Mouse (Mus musculus) heart, embryonic 15.5 days (tissue): ENCODE measurements around the gene Pde4b. TPM values are rescaled to one million over a fixed set of nuclear protein-coding genes. Genes with fewer than 3 reads are reported as not detected.
A peak's percentile ranks its signal among the peaks of the same experiment; 100 is the strongest.

Experiments used
- ATAC-seq: fragments of 200-750 bp; cut with Nextera tagmentation; replicated peaks from 2 replicates; pipeline ENCODE4 v1.8.0; 2017; ENCODE audit warnings: low read depth, moderate TSS enrichment; ENCODE audit not compliant: insufficient number of reproducible peaks, insufficient read depth, low FRiP score
- H3K27ac ChIP-seq: fragments of 300-500 bp; sonication (generic); 2 replicates; pipeline ENCODE4 v1.5.1; 2015; ENCODE audit warnings: mild to moderate bottlenecking, inconsistent platforms
- H3K27me3 ChIP-seq: fragments of 300-500 bp; sonication (generic); 2 replicates; pipeline ENCODE4 v1.6.1; 2015; ENCODE audit warnings: inconsistent platforms
- H3K36me3 ChIP-seq: fragments of 300-500 bp; sonication (generic); 2 replicates; pipeline ENCODE4 v1.6.1; 2015; ENCODE audit warnings: mild to moderate bottlenecking, inconsistent platforms
- H3K4me1 ChIP-seq: fragments of 300-500 bp; sonication (generic); replicated peaks from 2 replicates; pipeline ENCODE4 v1.6.1; 2015; ENCODE audit warnings: inconsistent platforms
- H3K4me2 ChIP-seq: fragments of 300-500 bp; sonication (generic); 2 replicates; pipeline ENCODE4 v1.6.1; 2015; ENCODE audit warnings: inconsistent platforms, mild to moderate bottlenecking, moderate library complexity
- H3K4me3 ChIP-seq: fragments of 300-500 bp; sonication (generic); 2 replicates; pipeline ENCODE4 v1.5.1; 2015; ENCODE audit warnings: mild to moderate bottlenecking, inconsistent platforms
- H3K9ac ChIP-seq: fragments of 300-500 bp; sonication (generic); 2 replicates; pipeline ENCODE4 v1.6.1; 2015; ENCODE audit warnings: mild to moderate bottlenecking, inconsistent platforms
- H3K9me3 ChIP-seq: fragments of 300-500 bp; sonication (generic); replicated peaks from 2 replicates; pipeline ENCODE4 v1.6.1; 2016; ENCODE audit warnings: inconsistent platforms
- WGBS: fragments of 180-500 bp; shearing (Covaris S2); methylation state at CpG from one replicate; pipeline ENCODE4 v1.1.7; 2015; ENCODE audit warnings: mixed read lengths; 5-methylcytosine and 5-hydroxymethylcytosine counted together
- polyA plus RNA-seq: library from polyadenylated mRNA; unstranded; fragments of >200 nt; fragmentation: Nextera tagmentation; extraction: Ambion mirVana; gene quantifications from 2 replicates; pipeline ENCODE4 v1.2.1, GENCODE M21; 2015

The Pde4b gene
- polyA plus RNA-seq, 1 experiment from 2014 or later = 24.6 TPM

DNA sequence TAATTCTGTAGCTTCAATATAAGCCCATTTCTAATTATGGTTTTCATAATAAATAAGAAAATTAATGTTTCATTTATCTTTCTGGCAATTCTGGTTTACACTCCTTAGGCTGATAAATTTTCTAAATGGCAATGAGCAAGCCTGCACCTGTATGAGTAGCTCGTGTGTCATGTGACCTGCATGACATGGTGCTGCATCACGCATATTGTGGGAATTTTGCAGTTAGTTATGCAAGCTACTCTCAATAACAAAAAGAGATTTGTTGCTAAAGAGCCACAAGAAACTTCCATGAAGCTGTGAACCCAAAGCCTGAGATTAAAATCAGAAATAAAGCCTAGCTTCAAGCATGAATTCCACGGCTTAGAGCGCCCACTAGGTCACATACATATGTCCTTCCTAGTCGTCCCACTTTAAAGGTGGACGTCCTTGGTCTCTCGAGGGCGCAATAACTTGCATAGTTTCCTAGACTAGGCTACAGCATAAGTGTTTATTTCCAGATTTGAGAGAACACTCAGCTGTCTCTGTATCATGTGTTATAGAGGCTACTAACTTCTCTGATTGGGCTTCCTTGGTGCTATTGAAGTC lies 494.9 kb downstream of the Pde4b start:
- Histone ChIP-seq H3K4me3 (no peak overlapping the region), H3K27ac (no peak overlapping the region), H3K9me3 (no peaks in the 10 kb centered on the region), H3K27me3 (no peaks in the 10 kb centered on the region), H3K9ac (no peak overlapping the region), H3K4me2 (no peak overlapping the region), H3K4me1 (peaks cover 24% of the 10 kb centered on the region; the same call in 1 of the 2 replicates), H3K36me3 (no peaks in the 10 kb centered on the region)
- WGBS = 82% methylated on average over 8 of the region's 8 CpGs
- no peak for ATAC-seq

DNA sequence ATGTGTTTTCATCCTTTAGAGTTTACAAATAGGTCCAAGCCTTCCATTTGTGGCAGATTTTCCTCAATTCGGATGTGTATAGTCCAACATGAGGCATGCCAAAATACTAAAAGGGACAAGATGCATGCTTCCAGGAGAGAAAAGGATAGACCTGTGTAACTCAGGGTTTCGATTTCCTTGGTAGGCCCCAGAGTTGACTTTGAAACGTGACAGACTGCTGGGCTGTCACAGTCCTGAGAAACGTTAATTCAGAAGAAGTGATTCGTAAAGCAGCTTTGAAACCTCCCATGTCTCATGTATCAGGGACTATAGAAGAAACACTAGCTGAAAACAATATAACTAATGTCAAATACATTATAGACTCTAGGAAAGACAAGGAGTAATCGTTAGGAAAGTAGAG lies 495.6 kb downstream of the Pde4b start:
- Histone ChIP-seq H3K4me1 (peaks cover 19% of the 10 kb centered on the region; the same call in 1 of the 2 replicates), H3K27ac (no peak overlapping the region), H3K4me2 (no peak overlapping the region), H3K4me3 (no peak overlapping the region), H3K9me3 (no peaks in the 10 kb centered on the region), H3K36me3 (no peaks in the 10 kb centered on the region), H3K9ac (no peak overlapping the region), H3K27me3 (no peaks in the 10 kb centered on the region)
- WGBS = 75% methylated on average over 6 of the region's 6 CpGs
- ATAC-seq = no peak

DNA sequence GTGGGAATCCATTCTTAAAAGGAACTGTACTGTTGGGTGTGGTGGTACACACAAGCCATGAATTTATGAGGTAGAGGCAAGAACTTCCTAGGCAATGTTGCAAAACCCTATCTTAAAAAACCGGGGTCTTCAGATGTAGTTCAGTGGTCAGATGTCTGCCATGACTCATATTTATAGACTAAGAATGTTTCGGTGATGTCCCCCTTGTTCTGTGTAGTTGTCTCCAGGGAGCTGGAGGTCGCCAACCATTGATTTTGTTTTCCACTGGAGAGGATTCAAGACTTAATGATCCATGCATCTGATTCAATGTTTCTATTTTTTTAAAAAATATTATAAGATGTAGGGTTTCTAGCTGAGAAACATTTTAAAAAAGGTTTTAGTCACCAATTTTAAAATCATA lies 496.1 kb downstream of the Pde4b start:
- 83% methylated on average over 3 of the region's 3 CpGs for WGBS
- Histone ChIP-seq H3K4me3 (no peak overlapping the region), H3K4me1 (peaks cover 20% of the 10 kb centered on the region)

DNA sequence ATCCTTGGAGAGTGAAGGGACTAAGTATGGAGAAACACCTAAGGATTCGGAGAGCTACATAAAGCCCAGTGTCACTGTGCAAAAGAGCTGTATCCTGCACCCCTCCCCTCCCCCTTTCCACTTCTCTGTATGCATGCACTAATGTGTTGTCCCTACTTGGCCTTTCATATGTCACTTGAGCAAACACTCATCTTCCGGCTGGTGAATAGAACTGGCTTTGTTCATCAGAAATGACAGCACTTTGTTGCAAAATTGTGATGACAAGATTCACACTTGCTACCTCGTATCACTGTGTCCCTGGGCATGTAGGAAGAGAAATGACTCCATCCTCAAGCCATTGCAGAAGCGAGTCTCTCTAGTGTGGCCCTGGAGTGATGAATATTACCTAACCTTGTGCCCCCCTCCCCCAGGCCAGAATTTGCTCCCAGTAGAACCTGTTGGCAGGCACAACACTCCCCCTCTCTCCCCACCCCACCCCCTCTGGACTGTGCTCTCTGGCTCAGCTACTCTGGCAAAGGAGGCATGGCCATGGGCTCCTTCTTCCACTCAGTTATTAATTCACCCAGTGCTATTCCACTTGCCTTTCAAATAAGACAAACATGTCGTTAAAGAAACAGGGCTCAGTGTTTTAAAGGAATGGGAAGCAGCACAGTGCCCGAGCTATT lies 497.4 kb downstream of the Pde4b start:
- Histone ChIP-seq H3K27me3 (no peaks in the 10 kb centered on the region), H3K4me3 (no peak overlapping the region), H3K36me3 (no peaks in the 10 kb centered on the region), H3K9ac (no peak overlapping the region), H3K9me3 (no peaks in the 10 kb centered on the region), H3K4me1 (peaks cover 33% of the 10 kb centered on the region), H3K27ac (peak overlapping the region; percentile 1; the same call in 1 of the 2 replicates), H3K4me2 (no peak overlapping the region)
- no peak for ATAC-seq
- 48% methylated on average over 6 of the region's 6 CpGs for WGBS

More for the DNA sequence above, 496.1 kb downstream of the Pde4b start:
- H3K9ac ChIP-seq = no peak overlapping the region
- H3K27me3 ChIP-seq = no peaks in the 10 kb centered on the region
- no peaks in the 10 kb centered on the region for H3K36me3 ChIP-seq
- no peak for ATAC-seq
- no peaks in the 10 kb centered on the region for H3K9me3 ChIP-seq
- no peak overlapping the region for H3K4me2 ChIP-seq
- H3K27ac ChIP-seq = no peak overlapping the region

DNA sequence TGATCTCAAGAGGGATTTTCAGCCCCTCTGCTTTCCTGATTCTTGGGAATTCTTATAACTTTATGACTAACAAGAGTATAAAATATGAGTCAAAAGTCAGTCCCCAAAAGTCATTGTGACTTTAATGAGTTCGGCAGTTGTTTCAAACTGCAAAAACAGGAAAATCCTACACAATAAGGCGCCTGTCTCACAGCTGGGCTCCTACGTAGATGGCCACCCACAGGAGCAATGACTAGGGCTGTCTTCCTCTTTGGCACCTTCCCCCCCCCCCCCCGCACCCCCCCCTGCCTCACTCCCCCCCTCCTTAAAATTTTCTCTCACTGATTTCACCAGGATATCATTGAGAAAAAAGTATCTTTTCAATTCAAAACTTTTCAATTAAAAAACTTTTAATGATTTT lies 498.2 kb downstream of the Pde4b start:
- Histone ChIP-seq H3K4me3 (no peak overlapping the region), H3K27ac (0 out of 2 replicates have a peak overlapping the region, but pooled peaks have one; percentile 40), H3K36me3 (no peaks in the 10 kb centered on the region), H3K9me3 (no peaks in the 10 kb centered on the region), H3K9ac (no peak overlapping the region), H3K4me2 (no peak overlapping the region), H3K27me3 (no peaks in the 10 kb centered on the region), H3K4me1 (peaks cover 32% of the 10 kb centered on the region)
- no peak for ATAC-seq
- WGBS = 68% methylated on average over 3 of the region's 4 CpGs

DNA sequence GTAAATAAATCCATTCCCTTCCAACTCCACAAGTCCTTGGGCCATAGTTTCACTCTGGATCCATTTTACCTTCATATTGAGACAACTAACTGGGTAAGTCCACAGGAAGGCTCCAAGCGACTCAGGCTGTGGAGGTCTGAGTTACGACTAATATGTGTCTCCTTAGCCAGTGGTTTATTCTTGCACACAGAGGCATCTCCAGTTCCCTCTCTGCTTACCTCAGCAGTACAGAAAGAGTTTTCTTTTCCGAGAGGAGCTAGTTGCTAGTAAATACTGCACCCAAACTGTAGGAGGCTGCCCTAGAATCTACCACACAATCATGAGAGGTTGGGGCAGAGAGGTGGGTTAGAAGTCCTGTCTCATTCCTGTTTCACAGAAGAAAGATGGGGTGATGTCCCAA lies 499.4 kb downstream of the Pde4b start:
- 88% methylated on average over 3 of the region's 3 CpGs for WGBS
- H3K4me1 ChIP-seq = peaks cover 25% of the 10 kb centered on the region

DNA sequence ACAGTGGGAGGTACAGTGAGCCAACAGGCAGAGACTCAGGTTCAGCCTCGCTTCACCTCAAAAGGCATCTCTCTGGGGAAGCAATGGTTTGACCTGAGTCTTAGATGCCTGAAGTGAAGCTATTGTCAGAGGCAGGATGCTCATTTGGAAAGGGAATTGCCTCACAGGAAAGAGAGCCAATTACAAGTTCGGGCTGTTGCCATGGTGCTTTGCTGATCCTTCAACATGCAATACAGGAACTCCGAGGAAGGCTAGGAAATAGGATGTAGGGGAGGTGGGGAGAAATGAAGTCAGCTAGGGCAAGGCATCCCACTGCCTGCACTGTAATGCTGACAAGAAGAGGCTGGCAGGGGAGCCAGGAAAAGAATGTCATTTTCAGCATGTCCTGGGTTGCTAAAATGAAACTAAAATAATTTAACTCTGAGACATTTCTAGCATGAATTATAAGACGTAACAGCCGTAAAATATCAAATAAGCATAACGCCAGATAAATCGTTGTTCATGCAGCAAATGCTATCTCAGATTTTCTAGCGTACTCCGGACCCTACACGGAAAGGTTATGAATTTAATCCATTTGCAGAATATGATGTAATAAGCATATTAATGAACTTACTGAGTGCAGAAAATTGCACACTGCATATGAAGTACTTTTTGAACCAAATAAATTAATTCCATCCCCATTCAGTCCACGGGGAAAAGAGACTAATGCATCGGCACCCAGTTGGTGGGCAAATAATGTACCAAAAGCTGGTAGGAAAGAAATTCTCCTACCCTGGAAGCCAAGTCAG lies 501.5 kb downstream of the Pde4b start:
- Histone ChIP-seq H3K27me3 (no peaks in the 10 kb centered on the region), H3K27ac (no peak overlapping the region), H3K36me3 (no peaks in the 10 kb centered on the region; the same call in 1 of the 2 replicates), H3K9me3 (no peaks in the 10 kb centered on the region), H3K4me2 (peak overlapping the region; percentile 54), H3K4me3 (peak overlapping the region; percentile 31), H3K4me1 (peaks cover 25% of the 10 kb centered on the region), H3K9ac (no peak overlapping the region)
- peak; percentile 43; the same call in 1 of the 2 replicates for ATAC-seq
- WGBS = 47% methylated on average over 12 of the region's 12 CpGs

More for the DNA sequence above, 499.4 kb downstream of the Pde4b start:
- no peak overlapping the region for H3K4me3 ChIP-seq
- H3K4me2 ChIP-seq = no peak overlapping the region
- no peaks in the 10 kb centered on the region for H3K27me3 ChIP-seq
- H3K9ac ChIP-seq = no peak overlapping the region
- no peaks in the 10 kb centered on the region for H3K9me3 ChIP-seq
- no peak overlapping the region for H3K27ac ChIP-seq
- H3K36me3 ChIP-seq = no peaks in the 10 kb centered on the region; the same call in 1 of the 2 replicates
- no peak for ATAC-seq

DNA sequence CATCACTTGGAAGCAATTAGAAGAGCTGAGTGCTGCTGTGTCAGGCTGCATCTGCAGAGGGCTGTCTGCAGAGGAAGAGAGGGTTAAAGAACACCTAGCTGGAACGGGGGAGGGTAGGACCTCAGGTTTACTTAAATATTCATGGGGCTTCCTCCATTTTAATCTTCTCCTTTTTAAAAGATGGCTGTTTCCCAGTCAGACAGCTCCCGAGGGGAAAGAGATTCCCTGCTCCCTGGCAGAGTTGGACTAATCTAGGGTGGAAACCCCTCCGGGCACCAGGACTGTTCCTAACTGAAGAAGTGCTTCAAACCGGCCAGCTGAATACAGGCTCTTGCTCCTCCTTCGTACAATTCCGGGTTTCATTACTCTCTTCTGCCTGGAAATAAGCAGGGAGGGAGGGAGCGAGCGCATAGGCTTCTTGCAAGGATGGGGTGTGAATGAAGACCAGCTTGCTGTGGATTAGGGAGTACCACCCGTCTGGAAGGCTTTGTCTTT lies 502.2 kb downstream of the Pde4b start:
- ATAC-seq = no peak
- H3K4me3 ChIP-seq = peak overlapping the region; percentile 31
- no peaks in the 10 kb centered on the region for H3K9me3 ChIP-seq
- H3K27me3 ChIP-seq = no peaks in the 10 kb centered on the region
- WGBS = 24% methylated on average over 9 of the region's 9 CpGs
- peak overlapping the region; percentile 19; the same call in 1 of the 2 replicates for H3K9ac ChIP-seq
- peaks cover 23% of the 10 kb centered on the region for H3K4me1 ChIP-seq
- peak overlapping the region; percentile 54 for H3K4me2 ChIP-seq
- H3K27ac ChIP-seq = peak overlapping the region; percentile 51
- no peaks in the 10 kb centered on the region; the same call in 1 of the 2 replicates for H3K36me3 ChIP-seq

DNA sequence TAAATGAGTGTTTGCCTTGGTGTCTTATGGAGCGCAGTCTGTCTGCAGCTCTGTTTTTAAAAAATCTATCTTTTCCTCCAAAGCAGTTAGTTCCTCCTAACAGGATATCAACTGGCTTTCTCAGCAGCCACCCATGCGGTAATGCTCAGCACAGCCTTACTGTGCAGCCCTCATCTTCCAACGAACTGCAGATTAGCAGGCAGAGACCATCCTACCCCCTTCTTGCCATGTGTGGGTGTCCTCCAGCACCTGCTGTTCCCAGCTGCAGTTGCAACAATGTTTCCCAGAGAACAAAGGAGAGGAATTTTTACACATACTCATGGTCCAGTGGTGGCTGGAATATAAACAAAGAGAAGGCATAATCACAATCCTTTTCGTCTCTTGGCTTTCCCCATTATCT lies 504.5 kb downstream of the Pde4b start:
- WGBS = 58% methylated on average over 4 of the region's 4 CpGs
- no peak overlapping the region for H3K27ac ChIP-seq

DNA sequence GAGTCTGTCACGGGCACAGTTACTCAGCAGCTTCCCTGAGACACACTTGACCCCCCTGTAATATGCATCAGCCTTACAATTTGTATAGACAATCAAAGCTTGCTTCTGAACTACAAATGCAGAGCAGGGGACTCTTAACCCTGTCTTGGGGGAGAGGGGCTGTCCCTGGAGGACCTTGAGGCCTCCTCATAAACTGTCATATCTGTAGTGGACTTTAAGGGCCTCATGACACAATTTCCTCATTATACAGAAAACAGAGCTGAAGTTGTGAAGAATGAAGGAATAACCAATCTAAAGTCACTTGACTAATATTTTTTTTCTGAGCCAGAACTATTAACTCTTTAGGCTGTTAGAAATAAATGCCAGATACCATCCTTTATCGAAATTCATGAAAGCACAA lies 505.2 kb downstream of the Pde4b start:
- Histone ChIP-seq H3K4me2 (no peak overlapping the region), H3K4me3 (no peak overlapping the region), H3K36me3 (peaks cover 17% of the 10 kb centered on the region), H3K9ac (no peak overlapping the region), H3K27ac (no peak overlapping the region), H3K4me1 (peaks cover 18% of the 10 kb centered on the region), H3K9me3 (no peaks in the 10 kb centered on the region), H3K27me3 (no peaks in the 10 kb centered on the region)
- 85% methylated on average over 2 of the region's 2 CpGs for WGBS
- no peak for ATAC-seq

More for the DNA sequence above, 504.5 kb downstream of the Pde4b start:
- Histone ChIP-seq H3K4me1 (peaks cover 18% of the 10 kb centered on the region), H3K9ac (no peak overlapping the region), H3K4me3 (no peak overlapping the region), H3K9me3 (no peaks in the 10 kb centered on the region), H3K27me3 (no peaks in the 10 kb centered on the region), H3K4me2 (no peak overlapping the region), H3K36me3 (peaks cover 9% of the 10 kb centered on the region)
- ATAC-seq = no peak

DNA sequence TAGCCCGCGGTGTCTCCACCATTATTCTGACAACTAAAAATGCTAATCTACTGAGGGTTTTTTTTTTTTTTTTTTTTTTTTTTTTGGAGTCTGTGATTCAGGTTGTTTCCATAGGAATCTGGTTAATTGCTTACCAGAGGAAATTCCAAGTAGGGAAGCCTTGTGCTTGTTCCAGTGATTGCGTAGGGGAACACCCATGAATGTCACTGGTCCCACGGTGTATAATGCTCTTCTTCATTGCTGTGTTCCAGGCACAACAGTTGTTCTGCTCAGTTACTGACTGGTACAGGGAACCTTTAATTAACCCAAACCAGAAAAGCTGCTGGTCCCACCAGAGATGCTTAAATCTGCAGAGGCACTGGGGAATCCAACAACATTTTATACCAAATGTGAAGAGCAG lies 506.3 kb downstream of the Pde4b start:
- Histone ChIP-seq H3K4me3 (no peak overlapping the region), H3K9ac (no peak overlapping the region), H3K27me3 (no peaks in the 10 kb centered on the region), H3K36me3 (peaks cover 25% of the 10 kb centered on the region), H3K4me2 (no peak overlapping the region), H3K27ac (no peak overlapping the region), H3K4me1 (peaks cover 15% of the 10 kb centered on the region), H3K9me3 (no peaks in the 10 kb centered on the region)
- no peak for ATAC-seq
- WGBS = 77% methylated on average over 4 of the region's 4 CpGs
